Mouse (Mus musculus) yolk sac, embryonic 10.5 days (tissue): ENCODE results near the gene Smim6.
A peak's percentile ranks its signal among the peaks of the same experiment; 100 is the strongest.

Experiments used
- DNase-seq: peaks from one replicate; pipeline ENCODE4 v3.0.0-alpha.2; 2017; ENCODE audit warnings: low spot score

Smim6 gene

DNA sequence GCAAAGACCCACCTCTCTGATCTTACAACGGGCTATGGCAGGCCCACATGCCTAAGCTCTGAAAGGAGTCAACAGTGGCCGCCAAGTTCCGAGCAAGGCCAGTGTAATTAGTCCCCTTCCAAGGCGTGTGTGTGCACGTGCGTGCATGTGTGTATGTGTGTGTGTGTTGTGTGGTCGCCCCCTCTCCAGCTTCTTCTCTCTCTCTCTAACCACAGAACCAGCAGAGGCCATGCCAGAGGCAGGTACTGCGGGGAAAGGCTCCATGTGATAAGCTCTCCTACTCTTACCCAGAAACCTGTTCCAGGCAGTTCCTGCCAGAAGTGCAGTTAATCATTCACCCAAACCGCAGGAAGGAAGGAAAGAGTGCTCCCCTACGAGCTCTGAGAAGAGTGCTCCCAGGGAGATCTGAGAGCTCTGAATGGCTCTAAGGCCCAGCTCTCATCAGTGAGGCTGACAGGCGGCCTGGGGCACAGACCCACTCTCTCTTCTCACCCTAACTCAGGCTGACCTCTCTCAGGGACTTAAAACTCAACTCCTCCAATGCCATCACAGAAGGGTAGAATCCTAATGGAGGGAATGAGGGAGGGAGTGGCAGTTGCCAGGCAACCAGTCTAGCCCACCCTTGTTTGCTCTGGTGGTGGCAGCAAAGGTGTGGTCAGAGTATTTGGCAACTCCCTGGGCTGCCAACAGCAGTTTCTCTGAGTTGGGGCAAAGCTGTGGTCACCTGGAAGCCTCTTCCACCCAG is at the start of gene Smim6:
Smim6 (plus strand) TSS at position 386 of the 745 bp plus-strand sequence.
- DNase-seq, result peak; percentile 84

DNA sequence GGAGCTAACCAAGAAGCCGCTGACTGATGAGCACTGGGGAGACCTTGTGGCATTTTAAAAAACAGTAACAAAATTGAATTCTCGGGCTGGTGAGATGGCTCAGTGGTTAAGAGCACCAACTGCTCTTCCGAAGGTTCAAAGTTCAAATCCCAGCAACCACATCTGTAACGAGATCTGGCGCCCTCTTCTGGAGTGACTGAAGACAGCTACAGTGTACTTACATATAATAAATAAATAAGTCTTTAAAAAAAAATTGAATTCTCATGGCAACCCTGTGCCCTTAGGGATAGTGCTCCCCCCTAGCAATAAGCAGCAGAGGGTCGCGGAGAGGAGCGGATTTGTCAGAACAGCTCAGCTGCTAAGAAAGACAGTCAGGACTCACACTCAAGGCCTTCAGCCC is 47.9 kb upstream of the Smim6 start:
- DNase-seq, result no peak

DNA sequence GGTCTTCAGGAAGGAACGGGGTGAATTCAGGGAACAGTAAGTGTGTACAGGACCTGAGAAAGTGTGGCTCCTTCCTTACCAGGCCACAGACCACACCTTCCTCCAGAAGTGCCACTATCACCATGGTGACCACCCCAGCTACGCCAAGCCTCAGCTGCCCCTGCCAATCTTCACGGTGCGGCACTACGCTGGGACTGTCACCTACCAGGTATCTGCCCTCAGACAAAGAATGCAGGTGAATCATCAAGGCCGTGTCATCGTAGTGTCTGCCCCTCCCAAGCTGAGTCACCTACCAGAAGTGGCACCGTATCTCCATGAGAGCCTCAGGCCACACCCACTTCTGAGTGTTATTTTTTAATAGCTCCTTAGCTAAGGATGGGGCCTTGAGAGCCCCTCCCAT is 42.4 kb upstream of the Smim6 start:
- no peak for DNase-seq

DNA sequence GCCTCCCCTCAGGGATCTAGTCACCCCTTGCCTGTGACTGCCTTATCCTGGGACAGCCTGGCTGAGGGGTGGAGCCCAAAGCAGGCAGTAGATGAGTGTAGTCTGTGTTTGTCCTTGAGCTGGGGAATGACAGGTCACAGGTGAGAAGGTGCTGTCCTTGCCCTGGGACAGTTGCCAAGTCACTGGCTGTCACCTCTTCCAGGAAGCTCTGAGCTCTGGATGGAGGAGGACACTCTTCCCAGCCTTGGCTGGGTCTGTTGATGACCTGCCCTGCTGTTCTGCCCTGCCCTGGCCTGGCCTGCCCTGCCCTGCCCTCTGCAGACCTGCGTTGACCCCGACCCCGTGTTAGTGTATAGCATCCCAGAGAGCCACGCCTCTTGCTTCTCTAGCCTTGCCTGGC is 39.4 kb upstream of the Smim6 start:
- peak; percentile 71 for DNase-seq

DNA sequence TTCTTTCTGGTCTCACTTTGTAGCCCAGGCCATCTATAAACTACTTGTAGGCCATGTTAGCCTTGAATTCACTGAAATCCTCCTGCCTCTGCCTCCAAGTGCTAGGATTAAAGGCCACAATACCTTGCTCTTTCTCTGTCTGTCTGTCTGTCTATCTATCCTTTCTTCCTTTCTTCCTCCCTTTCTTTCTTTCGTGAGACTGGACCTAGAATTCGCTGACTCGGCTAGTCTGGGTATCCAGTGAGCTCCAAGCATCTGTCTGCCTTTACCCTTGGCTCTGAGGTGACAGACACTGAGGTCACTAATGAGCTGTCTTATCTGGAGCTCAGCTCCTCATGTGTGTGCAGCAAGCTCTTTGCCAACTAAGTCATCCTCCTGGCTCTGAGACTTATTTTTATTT is 35.9 kb upstream of the Smim6 start:
- DNase-seq, result no peak

DNA sequence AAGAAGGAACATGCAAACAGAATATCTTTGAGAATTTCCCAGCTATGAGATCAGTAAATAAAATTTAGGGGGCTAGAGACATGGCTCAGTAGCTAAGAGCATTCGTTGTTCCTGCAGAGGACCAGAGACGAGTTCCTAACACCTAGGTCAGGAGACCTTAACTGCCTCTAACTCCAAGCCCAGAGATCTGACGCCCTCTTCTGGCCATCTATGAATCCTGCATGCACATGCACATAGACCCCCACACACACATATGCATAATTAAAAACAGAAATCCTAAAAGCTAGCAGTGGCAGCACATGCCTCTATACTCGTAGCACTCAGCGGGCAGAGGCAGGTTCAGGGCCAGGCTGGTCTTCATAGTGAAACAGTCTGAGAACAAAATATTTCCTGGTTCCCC is 35.4 kb upstream of the Smim6 start:
- DNase-seq, result no peak

DNA sequence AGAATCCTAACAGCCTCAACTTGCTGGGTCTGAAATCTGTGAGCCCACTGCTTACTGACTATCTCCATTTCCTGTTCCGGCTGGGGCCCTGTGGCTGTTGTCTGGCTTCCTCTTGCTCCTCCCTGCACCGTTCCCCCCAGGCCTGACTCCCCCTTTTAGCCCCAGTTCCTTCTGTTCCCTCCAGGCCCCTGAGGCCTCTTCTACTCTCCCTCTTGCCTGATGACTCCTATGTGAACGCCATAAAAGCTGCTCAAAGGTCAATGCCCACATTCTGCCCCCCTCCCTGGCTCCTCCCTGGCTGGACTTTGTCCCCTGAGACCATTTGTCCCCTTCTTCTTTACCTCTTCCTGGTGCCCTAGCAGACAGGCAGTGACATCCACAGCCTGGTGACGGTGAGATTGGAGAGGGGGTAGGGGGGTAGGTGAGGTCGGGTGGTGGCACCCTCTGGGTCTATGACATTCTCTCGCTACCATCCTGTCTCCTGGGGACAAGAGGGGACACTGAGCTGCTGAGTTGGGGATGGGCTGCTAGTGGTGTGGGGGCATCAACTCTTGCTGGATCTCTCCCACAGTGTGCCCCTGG is 34.6 kb upstream of the Smim6 start:
- DNase-seq, result peak; percentile 85

DNA sequence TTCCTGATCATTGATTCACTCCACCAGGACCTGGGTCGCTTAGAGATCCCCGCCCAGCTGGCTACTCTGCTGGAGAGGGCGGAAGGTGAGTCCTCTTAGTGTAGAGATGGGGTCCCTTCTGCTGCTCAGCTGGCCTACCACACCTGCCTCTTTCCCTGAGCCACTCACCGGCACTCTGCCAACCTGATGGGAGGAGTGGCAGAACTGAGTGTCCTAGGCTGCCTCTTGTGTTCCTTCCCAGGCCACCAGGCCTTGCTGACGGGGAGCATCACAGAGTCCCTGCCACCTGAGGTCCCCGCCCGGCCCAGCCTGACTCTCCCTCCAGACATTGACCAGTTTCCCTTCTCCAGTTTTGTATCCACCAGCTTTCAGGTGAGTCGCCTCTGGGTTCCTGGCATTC is 33.7 kb upstream of the Smim6 start:
- DNase-seq, result no peak

DNA sequence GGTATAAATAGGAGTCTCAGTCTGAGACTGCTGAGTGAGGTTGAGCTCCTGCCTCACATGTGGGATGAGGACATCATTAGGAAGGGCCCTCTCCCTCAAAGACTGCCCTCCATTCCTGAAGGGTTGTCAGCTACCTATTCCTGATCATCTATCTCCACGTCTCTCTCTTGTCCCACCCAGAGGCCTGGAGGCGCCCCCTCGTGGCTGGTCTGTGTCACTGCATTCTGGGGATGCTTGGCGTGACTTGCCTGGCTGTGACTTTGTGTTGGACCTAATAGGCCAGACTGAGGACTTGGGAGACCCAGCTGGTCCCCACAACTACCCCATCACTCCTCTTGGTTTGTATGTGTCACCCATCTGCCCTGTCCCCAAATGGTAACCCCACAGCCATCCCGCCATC is 30.8 kb upstream of the Smim6 start:
- no peak for DNase-seq

DNA sequence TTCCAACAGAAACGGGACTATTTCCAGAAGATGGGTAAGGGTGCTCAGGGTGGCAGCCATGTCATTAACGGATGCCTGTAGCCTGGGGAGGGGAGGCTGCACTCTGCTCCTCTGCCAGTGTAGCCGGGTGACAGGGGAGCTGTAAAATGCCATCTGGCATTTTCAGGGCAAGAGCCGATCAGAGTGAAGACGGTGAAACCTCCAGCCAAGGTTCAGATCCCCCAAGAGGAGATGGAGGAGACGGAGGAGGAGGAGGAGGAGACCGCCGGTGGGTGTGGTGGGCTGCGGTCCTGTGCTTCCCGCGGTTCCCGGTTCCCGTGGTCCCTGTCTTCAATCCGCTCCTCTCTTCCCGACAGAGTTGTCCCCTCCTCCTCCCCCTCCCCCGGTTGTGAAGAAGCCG is 28.6 kb upstream of the Smim6 start:
- no peak for DNase-seq

DNA sequence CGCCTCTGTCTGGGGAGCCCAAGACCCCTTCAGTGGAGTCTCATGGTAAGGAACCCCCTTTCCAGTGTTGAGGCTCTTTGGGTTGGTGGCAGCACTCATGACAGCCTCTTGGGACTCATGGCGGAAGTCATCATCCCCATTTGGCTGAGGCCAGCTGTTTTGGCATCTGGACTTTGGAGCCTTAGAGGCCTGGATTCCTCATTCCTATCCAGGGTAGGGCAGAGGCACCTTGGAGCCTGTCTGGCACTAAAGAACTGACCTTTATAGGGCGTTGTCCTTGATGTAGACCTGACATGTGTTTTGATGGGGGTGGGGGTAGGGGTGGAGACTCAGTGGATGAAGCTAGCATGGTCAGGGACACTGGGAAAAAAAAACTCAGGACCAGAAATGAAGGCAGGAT is 27.5 kb upstream of the Smim6 start:
- peak; percentile 58 for DNase-seq

DNA sequence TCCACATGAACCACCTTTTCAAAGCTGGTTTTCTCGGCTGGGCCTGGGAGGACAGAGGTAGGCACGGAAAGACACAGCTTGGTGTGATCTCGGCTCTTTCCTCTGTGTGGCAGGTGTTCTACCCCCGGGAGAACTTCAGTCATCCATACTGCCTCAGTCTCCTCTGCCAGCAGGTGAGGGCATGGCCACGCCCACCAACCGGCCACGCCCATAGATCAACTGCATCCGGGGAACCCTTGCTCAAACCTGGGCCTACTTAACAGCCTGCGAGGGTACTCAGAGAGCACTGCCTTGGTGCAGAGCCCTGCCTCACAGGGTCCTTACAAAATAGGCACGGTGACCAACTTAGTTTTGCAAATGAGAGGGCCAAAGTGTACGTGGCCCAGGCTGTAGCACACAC is 26.5 kb upstream of the Smim6 start:
- DNase-seq, result no peak

DNA sequence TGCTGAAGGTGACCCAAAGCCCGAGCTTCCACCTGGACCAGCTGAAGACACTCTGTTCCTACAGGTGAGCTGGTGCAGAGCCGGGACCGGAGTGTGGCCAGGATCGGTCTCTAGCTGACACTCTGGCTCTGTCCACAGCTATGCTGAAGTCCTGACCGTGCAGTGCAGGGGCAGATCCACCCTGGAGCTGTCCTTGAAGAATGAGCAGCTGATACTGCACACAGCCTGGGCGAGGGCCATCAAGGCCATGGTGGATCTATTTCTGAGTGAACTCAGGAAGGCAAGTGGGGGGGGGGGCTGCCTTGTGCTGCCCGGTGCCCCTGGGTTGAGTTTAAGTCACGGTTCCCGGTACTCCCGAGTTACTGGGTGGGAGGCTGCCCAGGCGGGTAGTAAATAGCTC is 25.4 kb upstream of the Smim6 start:
- DNase-seq, result no peak

DNA sequence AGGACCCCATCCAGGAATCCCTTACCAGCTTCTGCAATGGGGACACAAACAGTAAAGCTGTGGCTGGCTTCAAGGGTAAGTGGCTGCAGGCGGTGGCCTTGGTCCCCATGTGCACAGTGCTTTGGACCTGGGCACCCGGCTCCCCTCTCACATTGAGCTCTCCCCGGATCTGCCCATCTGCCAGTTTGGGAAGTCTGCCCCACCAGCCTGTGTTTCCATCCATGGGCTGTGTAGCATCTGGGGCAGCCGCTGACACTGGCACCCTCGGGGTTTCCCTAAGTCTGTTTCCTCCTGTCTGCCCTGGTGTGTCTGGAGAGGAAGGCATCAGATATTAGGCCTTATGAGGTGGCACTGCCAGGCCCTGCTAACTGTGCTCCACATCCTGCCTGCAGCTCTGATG is 23.8 kb upstream of the Smim6 start:
- DNase-seq, result no peak

DNA sequence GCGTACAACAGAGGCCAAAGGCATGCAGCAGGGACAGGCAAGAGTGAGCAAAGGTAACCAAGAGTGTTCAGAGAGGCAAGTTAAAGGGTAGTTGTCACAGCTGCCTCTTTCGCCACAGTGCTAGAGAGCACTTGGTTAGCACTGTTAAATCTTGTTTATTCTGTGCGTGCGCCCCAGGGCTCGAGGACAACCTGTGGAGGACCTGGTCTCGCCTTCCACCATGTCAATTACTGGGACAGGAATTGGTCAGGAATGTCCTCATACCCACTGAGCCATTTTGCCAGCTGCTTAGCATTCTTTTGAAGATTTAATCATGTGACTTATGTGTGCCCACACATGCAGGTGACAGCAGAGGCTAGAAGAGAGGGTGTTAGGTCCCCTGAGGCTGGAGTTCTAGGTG is 22.7 kb upstream of the Smim6 start:
- no peak for DNase-seq

DNA sequence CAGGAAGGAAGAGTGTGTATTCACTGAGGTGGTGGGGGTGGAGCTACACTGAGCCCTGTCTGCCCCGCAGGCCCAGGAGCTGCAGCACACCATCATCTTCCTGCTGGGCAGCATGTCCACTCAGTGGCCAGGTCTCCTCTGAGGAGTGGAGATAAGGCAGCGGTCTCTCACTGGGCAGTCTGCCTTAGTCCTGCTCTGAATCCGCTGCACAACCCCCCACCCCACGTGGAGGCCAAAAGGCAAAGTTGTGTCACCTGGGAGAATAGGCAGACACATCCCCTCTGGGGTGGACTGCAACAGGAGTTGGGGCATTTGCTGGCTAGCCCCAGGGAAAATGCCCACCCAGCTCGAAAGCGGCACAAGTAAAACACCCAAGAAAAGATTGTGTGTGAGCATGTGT is 19.6 kb upstream of the Smim6 start:
- DNase-seq, result peak; percentile 59

DNA sequence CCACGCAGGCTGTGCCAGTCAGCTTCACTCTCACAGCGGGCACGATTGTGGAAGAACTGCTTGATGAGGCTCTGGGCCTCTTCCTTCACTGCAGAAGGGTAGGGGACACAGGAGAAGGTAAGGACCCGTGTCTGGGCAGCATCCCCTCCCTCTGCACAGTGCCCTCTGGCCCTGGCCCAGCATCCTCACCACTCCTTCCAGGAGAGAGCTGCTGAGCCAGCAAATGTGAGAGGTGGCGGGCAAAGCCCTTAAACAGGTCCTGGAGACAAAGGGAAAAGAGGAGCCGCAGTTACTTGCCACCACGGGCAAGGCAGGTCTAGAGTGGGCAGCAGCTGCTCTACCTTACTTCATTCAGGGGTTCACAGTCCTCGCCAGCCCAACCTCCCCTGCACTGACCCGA is 18.7 kb upstream of the Smim6 start:
- DNase-seq, result no peak

DNA sequence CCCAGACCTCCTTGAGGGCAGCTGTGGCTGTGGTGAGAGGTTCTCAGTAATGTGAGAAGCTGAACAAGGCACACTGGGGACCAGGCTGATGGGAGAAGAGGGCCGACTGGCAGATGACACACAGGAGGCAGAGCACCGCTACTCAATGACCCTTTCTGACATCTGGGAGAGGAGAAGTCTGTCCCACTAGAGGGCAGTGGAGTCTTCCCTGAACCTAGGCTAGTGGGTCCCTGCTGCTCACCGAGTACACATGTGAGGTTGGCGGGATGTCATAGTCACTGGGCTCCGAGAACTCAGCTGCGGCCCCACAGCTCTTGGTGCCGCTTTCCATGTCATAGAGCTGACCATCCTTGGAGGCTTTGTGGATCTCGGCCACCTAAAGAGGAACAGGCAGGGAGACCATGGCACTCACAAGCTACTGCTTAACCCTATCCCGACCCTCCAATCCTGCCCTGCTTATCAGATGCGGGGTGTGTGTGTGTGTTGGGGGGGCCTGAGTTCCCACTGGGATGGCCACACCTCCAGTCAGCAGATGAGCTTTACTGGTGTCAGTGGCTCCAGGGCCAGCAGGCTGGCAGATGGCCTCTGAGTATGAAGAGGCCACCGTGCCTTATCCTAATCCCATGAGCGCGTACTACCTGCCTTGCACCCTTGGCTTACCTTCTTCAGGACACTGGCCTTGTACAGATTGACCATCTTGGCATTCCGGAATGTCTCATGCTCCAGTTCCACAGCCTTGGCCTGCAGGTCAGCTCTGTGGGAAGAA is 16.9 kb upstream of the Smim6 start:
- DNase-seq, result no peak

DNA sequence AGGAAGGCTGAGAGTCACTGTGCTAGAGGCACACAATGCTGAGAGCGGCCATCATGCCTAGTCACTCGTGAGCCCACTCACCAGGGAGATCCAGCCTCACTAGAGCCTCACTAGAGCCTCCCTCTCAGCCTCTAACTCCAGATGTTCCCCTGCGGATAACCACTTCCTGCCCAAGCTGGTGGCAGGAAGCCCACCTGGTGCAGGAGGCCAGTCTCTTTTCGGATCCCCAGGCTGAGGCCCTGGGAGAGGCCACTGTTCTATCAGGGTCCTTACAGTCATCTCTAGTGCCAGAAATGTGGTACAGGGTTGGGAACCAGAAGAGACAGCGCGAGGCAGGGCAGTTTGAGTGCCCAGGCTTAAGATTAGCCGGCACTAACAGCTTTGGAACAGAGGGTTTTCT is 13.4 kb upstream of the Smim6 start:
- DNase-seq, result no peak

DNA sequence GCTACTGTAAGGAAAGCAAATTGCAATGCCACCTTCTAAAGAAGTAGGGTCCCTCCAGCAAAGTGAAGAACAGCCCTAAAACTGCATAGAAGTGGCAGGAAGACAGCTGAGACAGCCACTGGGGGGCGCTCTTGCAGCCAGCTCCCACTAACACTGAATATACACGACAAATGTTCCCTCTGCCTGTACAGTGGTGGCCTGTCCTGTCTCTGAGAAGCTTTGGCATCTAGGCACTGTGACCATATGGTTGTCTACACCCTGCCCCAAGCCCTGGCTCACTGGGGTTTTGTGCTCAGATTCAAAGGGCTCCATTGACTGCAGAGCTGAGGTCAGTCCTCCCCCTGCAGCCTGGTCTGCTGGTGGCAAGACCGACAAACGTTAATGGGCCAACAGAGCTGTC is 12.9 kb upstream of the Smim6 start:
- DNase-seq, result no peak

DNA sequence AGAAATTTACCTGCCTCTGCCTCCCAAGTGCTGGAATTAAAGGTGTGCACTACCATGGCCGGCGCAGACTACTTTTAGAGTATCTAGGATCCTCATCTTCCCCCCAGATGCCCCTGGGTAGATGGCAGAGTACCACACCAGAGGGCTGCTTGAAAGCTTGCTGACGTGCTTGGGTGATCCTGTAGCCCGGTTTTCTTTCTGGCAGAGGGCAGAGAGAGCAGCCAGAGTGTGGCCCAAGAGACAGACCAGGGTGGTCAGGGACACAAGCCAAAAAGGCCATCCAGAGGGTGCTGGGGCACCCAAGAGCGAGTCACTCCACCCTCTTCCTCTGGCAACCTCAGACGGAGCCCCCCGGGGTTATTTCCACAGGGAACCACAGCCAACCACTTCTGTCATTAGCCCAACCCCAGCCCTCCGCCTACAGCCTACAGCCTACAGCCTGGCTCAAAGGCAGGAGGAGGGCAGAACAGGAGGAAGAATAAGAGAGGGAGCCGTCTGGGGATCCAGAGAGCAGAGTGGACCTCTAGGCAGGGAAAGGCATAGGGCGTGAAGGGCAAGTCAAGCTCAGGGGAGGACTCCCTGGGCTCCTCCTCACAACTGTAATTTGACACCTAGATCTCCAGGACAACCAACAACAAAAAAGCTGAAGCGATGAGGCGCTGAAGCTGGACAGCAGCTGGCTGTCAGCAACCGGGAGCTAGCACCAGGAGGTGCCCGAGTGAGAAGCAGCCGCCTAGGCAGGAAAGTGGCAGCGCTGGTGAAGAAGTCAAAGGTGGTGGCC is 12.1 kb upstream of the Smim6 start, which contains the start of gene Smim5:
Smim5 (plus strand) TSS at position 481 of the 781 bp plus-strand sequence.
- peak; percentile 65 for DNase-seq

DNA sequence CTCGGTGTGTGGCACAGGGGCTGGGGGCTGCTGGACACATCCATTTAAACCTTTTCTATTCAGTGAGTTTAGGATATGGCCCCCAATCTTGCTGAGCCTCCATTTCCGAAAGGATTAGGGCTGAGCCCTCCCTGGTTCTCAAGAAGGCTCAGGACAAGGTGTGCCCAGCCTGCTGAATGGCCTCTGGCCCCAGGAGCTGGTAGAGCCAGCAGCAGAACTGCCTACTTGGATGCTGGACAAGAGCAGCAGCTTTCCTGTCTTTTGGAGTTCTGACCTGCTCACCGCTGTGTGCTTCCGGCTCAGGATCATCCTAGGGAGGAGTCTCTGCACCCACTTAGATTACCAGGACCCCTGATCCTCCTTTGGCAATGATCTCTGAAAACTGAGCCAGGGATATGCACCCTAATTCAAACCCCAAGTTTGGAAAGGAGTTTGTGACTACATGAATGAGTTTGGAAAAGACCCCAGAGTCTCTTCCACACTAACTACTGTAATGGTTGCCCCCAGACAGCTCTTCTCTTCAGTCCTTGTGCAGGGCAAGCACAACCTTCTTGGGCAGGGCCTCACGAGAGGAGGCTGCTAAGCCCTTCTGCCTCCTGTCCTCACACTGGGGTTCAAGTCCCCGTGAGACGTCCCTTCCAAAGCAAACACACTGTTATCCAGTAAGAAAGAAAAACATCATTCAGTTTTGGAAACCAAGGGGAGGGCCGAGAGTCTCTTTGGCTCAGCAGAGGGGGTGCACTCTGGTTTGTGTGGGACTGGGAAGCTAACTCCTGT is 11.1 kb upstream of the Smim6 start:
- no peak for DNase-seq
